Mouse (Mus musculus) adrenal gland, adult 18-20 months (tissue): ENCODE measurements at regions not wholly inside any gene's neighbourhood (a gene's known extent, or its start where the extent isn't known, plus 50 kb on each side); places are given as distances from the start of the nearest gene placed in this dataset.

Experiments
- DNase-seq, 2 experiments: peaks; one replicate each; pipeline ENCODE4 v3.0.0; 2021 to 2022; ENCODE audit warnings: low spot score in 2 of 2

- DNase-seq: no peak
Observed at GRCm38 (mm10) chr11:112667311-112667710, 114.7 kb upstream of the Sox9 start.

GRCm38 (mm10) chr11:112672086-112672485, 109.9 kb upstream of the Sox9 start:
- DNase-seq: no peak

GRCm38 (mm10) chr11:112690047-112690446, 92.0 kb upstream of the Sox9 start:
- no peak for DNase-seq

DNA sequence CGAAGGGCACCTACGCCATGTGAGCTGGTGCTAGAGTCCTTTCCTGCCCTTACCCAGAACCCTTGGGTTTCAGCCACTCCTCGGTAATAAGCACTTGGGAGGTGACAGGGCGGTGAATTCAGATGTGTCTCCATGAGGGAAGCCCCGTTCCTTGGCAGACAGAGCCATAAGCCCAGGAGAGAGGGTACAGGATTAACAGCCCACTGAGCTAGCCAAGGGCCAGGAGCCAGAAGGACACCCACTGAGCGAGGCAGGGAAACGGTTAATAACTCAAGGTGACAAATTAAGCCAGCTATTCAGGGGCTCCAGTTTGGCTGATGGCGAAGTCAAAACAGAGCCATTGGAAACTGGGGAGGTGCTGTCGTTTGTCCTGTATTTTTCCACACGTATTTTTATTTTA, 75.9 kb upstream of the Sox9 start:
- DNase-seq: no peak

DNA sequence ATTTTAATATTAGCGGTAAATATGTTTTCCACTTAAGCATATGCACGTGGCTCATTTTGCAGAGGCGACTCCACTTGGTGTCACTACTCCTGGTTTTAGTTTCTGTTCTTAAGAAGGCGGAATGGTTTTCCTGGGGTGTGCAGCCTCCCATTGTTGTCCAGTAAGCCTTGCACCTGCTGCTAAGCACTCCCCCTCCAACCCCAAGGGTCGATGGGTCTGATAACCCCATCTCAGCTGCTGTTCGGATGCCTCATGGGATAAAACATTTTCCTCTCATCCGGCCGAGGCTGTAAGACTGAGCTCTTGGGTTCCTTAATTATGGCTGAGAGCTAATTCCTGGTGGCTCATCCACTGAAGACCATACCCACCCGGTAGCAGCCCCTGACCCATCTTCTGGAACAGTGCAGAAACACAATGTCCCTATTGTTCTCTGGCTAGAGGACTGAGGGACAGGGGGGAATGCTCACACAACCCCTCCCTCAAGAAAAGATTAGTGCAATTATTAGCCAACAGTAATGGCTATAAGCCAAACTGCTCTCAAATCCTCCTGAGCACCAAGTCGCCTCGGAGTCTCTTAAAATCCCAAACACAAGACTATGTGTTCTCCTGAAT, 73.8 kb upstream of the Sox9 start:
- DNase-seq: no peak

DNA sequence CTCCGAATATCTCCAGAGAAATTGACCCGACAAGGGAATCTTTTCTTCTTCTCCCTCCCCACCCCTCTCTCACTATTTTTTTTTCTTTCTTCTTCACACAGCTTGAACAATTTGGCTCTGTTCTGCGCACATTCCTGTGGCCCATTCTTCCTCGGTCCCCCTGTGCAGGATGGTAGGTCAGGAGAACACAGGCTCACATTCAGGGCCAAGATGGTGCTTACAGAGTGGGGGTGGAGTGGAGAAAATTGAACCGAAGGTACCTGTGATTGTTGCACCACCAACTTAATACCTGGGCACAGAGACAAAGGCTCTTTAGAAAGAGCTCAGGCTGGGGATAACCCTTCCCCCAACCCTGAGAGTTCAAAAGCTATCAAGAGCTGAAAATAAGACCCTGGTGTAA, 70.4 kb upstream of the Sox9 start:
- no peak for DNase-seq

DNA sequence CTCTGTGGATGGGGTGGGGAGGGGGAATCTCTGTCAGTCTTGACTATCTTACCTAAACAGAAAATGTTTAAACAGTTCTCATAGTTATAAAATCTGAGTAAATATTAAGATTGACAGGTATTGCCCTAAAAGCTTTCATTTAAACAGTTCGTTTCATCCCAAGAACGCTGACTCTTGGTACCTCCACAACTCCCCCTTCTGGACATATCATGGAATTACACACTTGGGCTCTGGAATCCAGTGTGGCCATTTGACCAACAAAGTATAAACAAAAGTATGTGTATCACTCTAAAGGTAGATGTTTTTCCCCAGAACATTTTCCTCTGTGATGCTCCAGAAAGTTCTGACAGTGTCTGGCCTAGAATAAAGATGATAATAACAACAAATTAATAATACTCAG, 63.5 kb upstream of the Sox9 start:
- no peak for DNase-seq

DNA sequence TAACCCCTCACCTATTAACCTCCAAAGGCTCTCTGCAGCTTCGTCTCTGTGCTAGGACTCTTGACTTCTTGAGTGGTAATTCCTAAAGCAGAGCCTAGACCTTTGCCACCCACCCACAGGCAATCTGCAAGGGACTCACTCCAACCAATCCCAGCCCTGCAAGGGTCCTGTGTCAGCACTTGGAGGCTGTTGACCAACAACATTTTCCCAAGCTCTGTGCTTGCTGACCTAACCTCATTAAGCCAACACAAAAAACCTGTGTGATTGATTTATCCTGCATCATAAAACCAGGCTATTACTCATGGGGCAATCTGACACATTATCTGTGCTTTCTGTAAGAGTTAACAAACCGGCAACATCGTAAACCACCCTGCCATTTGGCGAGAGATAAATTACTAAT, 61.4 kb upstream of the Sox9 start:
- DNase-seq: no peak

- no peak for DNase-seq
Observed at GRCm38 (mm10) chr11:112722936-112723335, 59.1 kb upstream of the Sox9 start.

DNA sequence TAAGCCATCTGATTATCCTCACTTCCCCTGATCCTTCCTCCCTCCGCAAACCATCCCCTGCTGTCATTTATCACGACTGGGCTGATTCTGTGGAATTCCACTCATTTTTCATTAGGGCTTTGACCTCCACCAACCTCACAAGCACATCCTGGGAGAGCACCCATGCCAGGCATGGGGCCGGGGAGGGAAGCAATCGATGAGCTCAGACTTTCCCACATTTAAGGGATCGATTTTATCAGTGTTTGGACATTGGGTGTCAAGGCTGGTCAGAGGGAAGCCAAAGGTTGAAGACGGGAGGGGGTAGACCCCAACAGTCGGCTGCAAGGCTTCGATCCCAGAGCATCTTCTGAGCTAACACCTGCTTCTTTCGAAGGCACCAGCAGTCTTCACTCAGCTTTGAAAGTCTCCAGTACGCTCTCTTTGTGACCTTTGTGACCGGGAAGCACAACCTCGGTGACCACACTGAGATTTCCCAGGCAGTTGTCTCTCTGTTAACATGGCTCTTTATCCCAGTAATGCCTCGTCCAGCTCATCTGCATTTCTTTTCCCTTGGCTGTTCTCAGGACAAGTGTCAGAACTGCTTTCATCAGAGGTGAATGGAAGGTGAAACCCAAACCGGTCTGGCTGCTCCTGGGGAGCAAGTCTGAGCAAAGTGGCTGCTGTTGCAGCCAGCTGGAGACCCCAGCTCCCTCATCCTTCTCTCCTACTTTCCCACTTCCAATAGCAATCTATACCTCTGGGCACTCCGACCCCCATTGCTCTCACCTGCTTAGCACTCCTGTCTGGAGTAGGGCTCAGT, 53.7 kb upstream of the Sox9 start:
- DNase-seq: no peak
